Mouse (Mus musculus) CD4-positive, CD25-positive, alpha-beta regulatory T cell (primary cell): ENCODE data around the gene C130073F10Rik. TPM values are rescaled to one million over a fixed set of nuclear protein-coding genes. Genes with fewer than 3 reads are reported as not detected.

Source experiments
- polyA plus RNA-seq: library from polyadenylated mRNA; unstranded; fragments of 100-300 nt; shearing (Covaris generic); gene quantifications from one replicate; pipeline ENCODE4 v1.2.1, GENCODE M21; 2017

C130073F10Rik gene
- not detected for polyA plus RNA-seq

GRCm38 (mm10) chr4:101893656-101894420 lies at the start of gene C130073F10Rik:
Gene C130073F10Rik, minus strand, starts transcription at chr4:101893789.

GRCm38 (mm10) chr4:101940107-101940506 lies 46.5 kb upstream of the C130073F10Rik start, which contains the start of gene Gm12794:
Gene Gm12794, plus strand, starts transcription at chr4:101940407.

GRCm38 (mm10) chr4:101908821-101909220 lies 15.2 kb upstream of the C130073F10Rik start, which contains the start of gene Gm12800:
Gene Gm12800, plus strand, starts transcription at chr4:101909121.

GRCm38 (mm10) chr4:101843923-101844322 lies 49.7 kb downstream of the C130073F10Rik start, which contains the start of gene B020004J07Rik:
Gene B020004J07Rik, minus strand, starts transcription at chr4:101844023.

Other genes starting within 250 kb of the C130073F10Rik start
- 77.6 TPM for gene Leprot, start 246.1 kb downstream of the C130073F10Rik start, polyA plus RNA-seq
- gene Lepr, start 176.4 kb downstream of the C130073F10Rik start, polyA plus RNA-seq: 0.36 TPM
- not detected for gene B020004J07Rik, start 49.8 kb downstream of the C130073F10Rik start, polyA plus RNA-seq
- not detected for gene Gm12800, start 15.3 kb upstream of the C130073F10Rik start, polyA plus RNA-seq
- gene Gm12794, start 46.6 kb upstream of the C130073F10Rik start, polyA plus RNA-seq: not detected
- gene Gm12790, start 87.3 kb upstream of the C130073F10Rik start, polyA plus RNA-seq: not detected
- gene Gm12789, start 92.8 kb upstream of the C130073F10Rik start, polyA plus RNA-seq: not detected
- gene Pde4b, start 193.8 kb upstream of the C130073F10Rik start, polyA plus RNA-seq: 71.4 TPM